Mouse (Mus musculus): ENCODE measurements around the gene Sost. TPM values are rescaled to one million over a fixed set of nuclear protein-coding genes. Genes with fewer than 3 reads are reported as not detected.

Gene Sost
- polyA plus RNA-seq, 1 experiment, result not detected

GRCm38 (mm10) chr11:101931978-101932377, 34.8 kb downstream of the Sost start:
- Histone ChIP-seq H3K4me3 (replicated peaks; ENCODE audit: control insufficient read depth, low read depth, low read length) (no peak overlapping the region), H3K27ac (ENCODE audit: control insufficient read depth, insufficient read depth, low read depth, low read length, poor library complexity) (no peak overlapping the region), H3K4me1 (ENCODE audit: control insufficient read depth, insufficient read depth, low read length) (no peaks in the 10 kb centered on the region)
- TF ChIP-seq POLR2A (IDR thresholded peaks at IDR 0.05; ENCODE audit: borderline replicate concordance, control insufficient read depth, low read depth, low read length) (no peak), CTCF (IDR thresholded peaks at IDR 0.05; ENCODE audit: control insufficient read depth, insufficient read depth, low read length) (no peak)
- 83% methylated on average over 4 of the region's 4 CpGs for WGBS

GRCm38 (mm10) chr11:101928030-101928762, 38.6 kb downstream of the Sost start:
- no peak overlapping the region for H3K27ac ChIP-seq (ENCODE audit: control insufficient read depth, insufficient read depth, low read depth, low read length, poor library complexity)
- H3K4me3 ChIP-seq (replicated peaks; ENCODE audit: control insufficient read depth, low read depth, low read length), result no peak overlapping the region
- H3K4me1 ChIP-seq (ENCODE audit: control insufficient read depth, insufficient read depth, low read length), result no peaks in the 10 kb centered on the region
- TF ChIP-seq POLR2A (IDR thresholded peaks at IDR 0.05; ENCODE audit: borderline replicate concordance, control insufficient read depth, low read depth, low read length), result no peak
- peak; percentile 35; the same call in 1 of the 2 replicates for TF ChIP-seq CTCF (IDR thresholded peaks at IDR 0.05; ENCODE audit: control insufficient read depth, insufficient read depth, low read length)
- WGBS, result 62% methylated on average over 25 of the region's 25 CpGs

- Histone ChIP-seq H3K4me3 (replicated peaks; ENCODE audit: control insufficient read depth, low read depth, low read length) (no peak overlapping the region), H3K27ac (ENCODE audit: control insufficient read depth, insufficient read depth, low read depth, low read length, poor library complexity) (no peak overlapping the region), H3K4me1 (ENCODE audit: control insufficient read depth, insufficient read depth, low read length) (no peaks in the 10 kb centered on the region)
- 80% methylated on average over 10 of the region's 10 CpGs for WGBS
- TF ChIP-seq CTCF (IDR thresholded peaks at IDR 0.05; ENCODE audit: control insufficient read depth, insufficient read depth, low read length) (no peak), POLR2A (IDR thresholded peaks at IDR 0.05; ENCODE audit: borderline replicate concordance, control insufficient read depth, low read depth, low read length) (no peak)
These were observed 39.7 kb downstream of the Sost start for GRCm38 (mm10) chr11:101926951-101927589.

GRCm38 (mm10) chr11:101925636-101926035, 41.2 kb downstream of the Sost start:
- Histone ChIP-seq H3K4me1 (ENCODE audit: control insufficient read depth, insufficient read depth, low read length) (no peaks in the 10 kb centered on the region), H3K27ac (ENCODE audit: control insufficient read depth, insufficient read depth, low read depth, low read length, poor library complexity) (no peak overlapping the region), H3K4me3 (replicated peaks; ENCODE audit: control insufficient read depth, low read depth, low read length) (no peak overlapping the region)
- TF ChIP-seq CTCF (IDR thresholded peaks at IDR 0.05; ENCODE audit: control insufficient read depth, insufficient read depth, low read length), result no peak
- no peak for TF ChIP-seq POLR2A (IDR thresholded peaks at IDR 0.05; ENCODE audit: borderline replicate concordance, control insufficient read depth, low read depth, low read length)
- 69% methylated on average over 6 of the region's 6 CpGs for WGBS

- Histone ChIP-seq H3K4me3 (replicated peaks; ENCODE audit: control insufficient read depth, low read depth, low read length) (no peak overlapping the region), H3K4me1 (ENCODE audit: control insufficient read depth, insufficient read depth, low read length) (no peaks in the 10 kb centered on the region), H3K27ac (ENCODE audit: control insufficient read depth, insufficient read depth, low read depth, low read length, poor library complexity) (no peak overlapping the region)
- TF ChIP-seq CTCF (IDR thresholded peaks at IDR 0.05; ENCODE audit: control insufficient read depth, insufficient read depth, low read length) (no peak), POLR2A (IDR thresholded peaks at IDR 0.05; ENCODE audit: borderline replicate concordance, control insufficient read depth, low read depth, low read length) (no peak)
- 60% methylated on average over 19 of the region's 19 CpGs for whole genome bisulfite sequencing
These were observed 42.3 kb downstream of the Sost start for GRCm38 (mm10) chr11:101924441-101924976.

- H3K27ac ChIP-seq (ENCODE audit: control insufficient read depth, insufficient read depth, low read depth, low read length, poor library complexity), result no peak overlapping the region
- 85% methylated on average over 6 of the region's 6 CpGs for WGBS
- no peaks in the 10 kb centered on the region for H3K4me1 ChIP-seq (ENCODE audit: control insufficient read depth, insufficient read depth, low read length)
- TF ChIP-seq CTCF (IDR thresholded peaks at IDR 0.05; ENCODE audit: control insufficient read depth, insufficient read depth, low read length), result no peak
- no peak for TF ChIP-seq POLR2A (IDR thresholded peaks at IDR 0.05; ENCODE audit: borderline replicate concordance, control insufficient read depth, low read depth, low read length)
- no peak overlapping the region for H3K4me3 ChIP-seq (replicated peaks; ENCODE audit: control insufficient read depth, low read depth, low read length)
These were observed 42.8 kb downstream of the Sost start for GRCm38 (mm10) chr11:101923988-101924387.

GRCm38 (mm10) chr11:101921361-101921952, 45.4 kb downstream of the Sost start:
- TF ChIP-seq CTCF (IDR thresholded peaks at IDR 0.05; ENCODE audit: control insufficient read depth, insufficient read depth, low read length), result no peak
- TF ChIP-seq POLR2A (IDR thresholded peaks at IDR 0.05; ENCODE audit: borderline replicate concordance, control insufficient read depth, low read depth, low read length), result no peak
- 84% methylated on average over 12 of the region's 12 CpGs for WGBS

GRCm38 (mm10) chr11:101919660-101920059, 47.2 kb downstream of the Sost start:
- no peaks in the 10 kb centered on the region for H3K4me1 ChIP-seq (ENCODE audit: control insufficient read depth, insufficient read depth, low read length)
- H3K4me3 ChIP-seq (replicated peaks; ENCODE audit: control insufficient read depth, low read depth, low read length), result no peak overlapping the region
- no peak overlapping the region for H3K27ac ChIP-seq (ENCODE audit: control insufficient read depth, insufficient read depth, low read depth, low read length, poor library complexity)
- peak; percentile 79 for TF ChIP-seq CTCF (IDR thresholded peaks at IDR 0.05; ENCODE audit: control insufficient read depth, insufficient read depth, low read length)
- TF ChIP-seq POLR2A (IDR thresholded peaks at IDR 0.05; ENCODE audit: borderline replicate concordance, control insufficient read depth, low read depth, low read length), result no peak
- 3% methylated on average over 6 of the region's 6 CpGs for WGBS

More at GRCm38 (mm10) chr11:101921361-101921952, 45.4 kb downstream of the Sost start:
- H3K27ac ChIP-seq (ENCODE audit: control insufficient read depth, insufficient read depth, low read depth, low read length, poor library complexity), result no peak overlapping the region
- H3K4me1 ChIP-seq (ENCODE audit: control insufficient read depth, insufficient read depth, low read length), result no peaks in the 10 kb centered on the region
- no peak overlapping the region for H3K4me3 ChIP-seq (replicated peaks; ENCODE audit: control insufficient read depth, low read depth, low read length)
